Mouse (Mus musculus): ENCODE measurements at regions not wholly inside any gene's neighbourhood (a gene's known extent, or its start where the extent isn't known, plus 50 kb on each side); places are given as distances from the start of the nearest gene placed in this dataset.
"Not testable (repeated sequence)": the region's sequence is repeated elsewhere in the genome, so short reads cannot be mapped to it uniquely, and the experiment has no call there.

GRCm38 (mm10) chr14:48799442-48800099, 126.0 kb upstream of the Otx2 start:
- no peak overlapping the region for H3K27ac ChIP-seq (ENCODE audit: low read length)
- no peaks in the 10 kb centered on the region for H3K9me3 ChIP-seq (ENCODE audit: control insufficient read depth, low read length)
- 54% methylated on average over 10 of the region's 10 CpGs for whole genome bisulfite sequencing
- H3K4me3 ChIP-seq (ENCODE audit: low read length), result no peak overlapping the region
- no peak overlapping the region for H3K4me2 ChIP-seq (ENCODE audit: low read depth, low read length)
- H3K9ac ChIP-seq (ENCODE audit: low read depth, low read length), result no peak overlapping the region
- no peaks in the 10 kb centered on the region for H3K4me1 ChIP-seq (ENCODE audit: control insufficient read depth, insufficient read depth, low read length)
- ATAC-seq, result no peak
- no peaks in the 10 kb centered on the region for H3K27me3 ChIP-seq (replicated peaks; ENCODE audit: control insufficient read depth, insufficient read depth, low read length)
- no peaks in the 10 kb centered on the region for H3K36me3 ChIP-seq (ENCODE audit: control insufficient read depth, insufficient read depth, low read length)

- H3K9me3 ChIP-seq (ENCODE audit: control insufficient read depth, low read length), result no peaks in the 10 kb centered on the region
- ATAC-seq, result no peak
- H3K27me3 ChIP-seq (replicated peaks; ENCODE audit: control insufficient read depth, insufficient read depth, low read length), result no peaks in the 10 kb centered on the region
- no peak overlapping the region for H3K9ac ChIP-seq (ENCODE audit: low read depth, low read length)
- H3K4me1 ChIP-seq (ENCODE audit: control insufficient read depth, insufficient read depth, low read length), result no peaks in the 10 kb centered on the region
- 88% methylated on average over 5 of the region's 5 CpGs for WGBS
- no peak overlapping the region for H3K4me2 ChIP-seq (ENCODE audit: low read depth, low read length)
- no peaks in the 10 kb centered on the region for H3K36me3 ChIP-seq (ENCODE audit: control insufficient read depth, insufficient read depth, low read length)
- H3K4me3 ChIP-seq (ENCODE audit: low read length), result no peak overlapping the region
- no peak overlapping the region for H3K27ac ChIP-seq (ENCODE audit: low read length)
Observed at GRCm38 (mm10) chr14:48791507-48791906, 117.9 kb upstream of the Otx2 start.

- Histone ChIP-seq H3K4me1 (ENCODE audit: control insufficient read depth, insufficient read depth, low read length) (no peaks in the 10 kb centered on the region), H3K4me3 (ENCODE audit: low read length) (no peak overlapping the region), H3K9me3 (ENCODE audit: control insufficient read depth, low read length) (no peaks in the 10 kb centered on the region), H3K27ac (ENCODE audit: low read length) (no peak overlapping the region), H3K4me2 (ENCODE audit: low read depth, low read length) (no peak overlapping the region), H3K27me3 (replicated peaks; ENCODE audit: control insufficient read depth, insufficient read depth, low read length) (no peaks in the 10 kb centered on the region), H3K36me3 (ENCODE audit: control insufficient read depth, insufficient read depth, low read length) (no peaks in the 10 kb centered on the region), H3K9ac (ENCODE audit: low read depth, low read length) (no peak overlapping the region)
- no peak for ATAC-seq
- 81% methylated on average over 1 of the region's 1 CpGs for WGBS
Observed at GRCm38 (mm10) chr14:48779327-48779726, 105.7 kb upstream of the Otx2 start.

- no peaks in the 10 kb centered on the region for H3K9me3 ChIP-seq (ENCODE audit: control insufficient read depth, low read length)
- 70% methylated on average over 9 of the region's 9 CpGs for WGBS
- ATAC-seq, result no peak
- H3K9ac ChIP-seq (ENCODE audit: low read depth, low read length), result no peak overlapping the region
- no peak overlapping the region for H3K4me3 ChIP-seq (ENCODE audit: low read length)
- H3K27me3 ChIP-seq (replicated peaks; ENCODE audit: control insufficient read depth, insufficient read depth, low read length), result no peaks in the 10 kb centered on the region
- H3K36me3 ChIP-seq (ENCODE audit: control insufficient read depth, insufficient read depth, low read length), result no peaks in the 10 kb centered on the region
- no peaks in the 10 kb centered on the region for H3K4me1 ChIP-seq (ENCODE audit: control insufficient read depth, insufficient read depth, low read length)
- no peak overlapping the region for H3K27ac ChIP-seq (ENCODE audit: low read length)
- H3K4me2 ChIP-seq (ENCODE audit: low read depth, low read length), result no peak overlapping the region
Observed at GRCm38 (mm10) chr14:48770832-48771231, 97.2 kb upstream of the Otx2 start.

- no peak overlapping the region for H3K9ac ChIP-seq (ENCODE audit: low read depth, low read length)
- H3K9me3 ChIP-seq (ENCODE audit: control insufficient read depth, low read length), result no peaks in the 10 kb centered on the region
- no peaks in the 10 kb centered on the region for H3K36me3 ChIP-seq (ENCODE audit: control insufficient read depth, insufficient read depth, low read length)
- 87% methylated on average over 5 of the region's 5 CpGs for WGBS
- H3K4me3 ChIP-seq (ENCODE audit: low read length), result no peak overlapping the region
- H3K27ac ChIP-seq (ENCODE audit: low read length), result no peak overlapping the region
- H3K4me2 ChIP-seq (ENCODE audit: low read depth, low read length), result no peak overlapping the region
- H3K4me1 ChIP-seq (ENCODE audit: control insufficient read depth, insufficient read depth, low read length), result no peaks in the 10 kb centered on the region
- no peaks in the 10 kb centered on the region for H3K27me3 ChIP-seq (replicated peaks; ENCODE audit: control insufficient read depth, insufficient read depth, low read length)
- no peak for ATAC-seq
Observed at GRCm38 (mm10) chr14:48762691-48763090, 89.1 kb upstream of the Otx2 start.

GRCm38 (mm10) chr14:48761002-48761648, 87.5 kb upstream of the Otx2 start:
- H3K27me3 ChIP-seq (replicated peaks; ENCODE audit: control insufficient read depth, insufficient read depth, low read length), result no peaks in the 10 kb centered on the region
- H3K9ac ChIP-seq (ENCODE audit: low read depth, low read length), result no peak overlapping the region
- WGBS, result 57% methylated on average over 7 of the region's 7 CpGs

GRCm38 (mm10) chr14:48755096-48755495, 81.5 kb upstream of the Otx2 start:
- WGBS, result 90% methylated on average over 5 of the region's 5 CpGs
- not testable (repeated sequence) for ATAC-seq; H3K9me3 ChIP-seq (ENCODE audit: control insufficient read depth, low read length); H3K36me3 ChIP-seq (ENCODE audit: control insufficient read depth, insufficient read depth, low read length); H3K4me1 ChIP-seq (ENCODE audit: control insufficient read depth, insufficient read depth, low read length); H3K4me3 ChIP-seq (ENCODE audit: low read length); H3K9ac ChIP-seq (ENCODE audit: low read depth, low read length); H3K27me3 ChIP-seq (replicated peaks; ENCODE audit: control insufficient read depth, insufficient read depth, low read length); H3K27ac ChIP-seq (ENCODE audit: low read length); H3K4me2 ChIP-seq (ENCODE audit: low read depth, low read length)

More at GRCm38 (mm10) chr14:48761002-48761648, 87.5 kb upstream of the Otx2 start:
- Histone ChIP-seq H3K9me3 (ENCODE audit: control insufficient read depth, low read length) (no peaks in the 10 kb centered on the region), H3K4me1 (ENCODE audit: control insufficient read depth, insufficient read depth, low read length) (no peaks in the 10 kb centered on the region), H3K27ac (ENCODE audit: low read length) (no peak overlapping the region), H3K4me2 (ENCODE audit: low read depth, low read length) (no peak overlapping the region), H3K36me3 (ENCODE audit: control insufficient read depth, insufficient read depth, low read length) (no peaks in the 10 kb centered on the region), H3K4me3 (ENCODE audit: low read length) (no peak overlapping the region)
- no peak for ATAC-seq

- WGBS, result 31% methylated on average over 11 of the region's 11 CpGs
- peaks cover 3% of the 10 kb centered on the region; the same call in 1 of the 2 replicates for H3K4me1 ChIP-seq (ENCODE audit: control insufficient read depth, insufficient read depth, low read length)
- H3K27ac ChIP-seq (ENCODE audit: low read length), result no peak overlapping the region
- ATAC-seq, result no peak
- no peak overlapping the region for H3K4me3 ChIP-seq (ENCODE audit: low read length)
- H3K4me2 ChIP-seq (ENCODE audit: low read depth, low read length), result no peak overlapping the region
- H3K9ac ChIP-seq (ENCODE audit: low read depth, low read length), result no peak overlapping the region
- H3K27me3 ChIP-seq (replicated peaks; ENCODE audit: control insufficient read depth, insufficient read depth, low read length), result peaks cover 9% of the 10 kb centered on the region
- H3K36me3 ChIP-seq (ENCODE audit: control insufficient read depth, insufficient read depth, low read length), result no peaks in the 10 kb centered on the region
- H3K9me3 ChIP-seq (ENCODE audit: control insufficient read depth, low read length), result no peaks in the 10 kb centered on the region
Observed at GRCm38 (mm10) chr14:48754080-48754720, 80.6 kb upstream of the Otx2 start.

- 37% methylated on average over 10 of the region's 10 CpGs for WGBS
- peaks cover 3% of the 10 kb centered on the region; the same call in 1 of the 2 replicates for H3K4me1 ChIP-seq (ENCODE audit: control insufficient read depth, insufficient read depth, low read length)
- H3K4me3 ChIP-seq (ENCODE audit: low read length), result no peak overlapping the region
- H3K27ac ChIP-seq (ENCODE audit: low read length), result no peak overlapping the region
- peaks cover 9% of the 10 kb centered on the region for H3K27me3 ChIP-seq (replicated peaks; ENCODE audit: control insufficient read depth, insufficient read depth, low read length)
- no peak overlapping the region for H3K4me2 ChIP-seq (ENCODE audit: low read depth, low read length)
- no peak overlapping the region for H3K9ac ChIP-seq (ENCODE audit: low read depth, low read length)
- ATAC-seq, result no peak
- H3K9me3 ChIP-seq (ENCODE audit: control insufficient read depth, low read length), result no peaks in the 10 kb centered on the region
- no peaks in the 10 kb centered on the region for H3K36me3 ChIP-seq (ENCODE audit: control insufficient read depth, insufficient read depth, low read length)
Observed at GRCm38 (mm10) chr14:48753517-48754079, 80.0 kb upstream of the Otx2 start.

Measured in intestine, embryonic 16.5 days (tissue).